8 mouse cellular contexts compared by ENCODE assay signal in the genomic region with DNA sequence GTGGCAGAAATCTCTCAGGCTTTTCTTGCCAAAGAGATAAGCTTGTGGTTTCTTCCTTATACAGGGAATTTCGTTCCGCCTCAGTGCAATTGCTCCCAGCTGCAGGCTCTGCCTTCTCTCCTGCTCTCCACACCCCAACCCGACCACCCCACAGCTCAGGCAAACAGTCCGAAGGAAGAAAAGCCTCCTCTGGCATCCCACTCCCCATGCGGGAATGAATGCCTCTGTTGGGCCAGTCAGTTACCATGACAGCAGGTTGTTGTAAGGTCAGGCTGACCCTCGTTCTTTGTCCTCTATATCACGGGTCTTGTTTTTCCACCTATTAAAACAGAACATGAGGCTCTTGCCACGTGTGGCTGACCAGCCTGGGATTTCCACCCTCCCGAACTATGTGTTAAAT. TPM values are rescaled to one million over a fixed set of nuclear protein-coding genes. Genes with fewer than 3 reads are reported as not detected.
A peak's percentile ranks its signal among the peaks of the same experiment; 100 is the strongest.
DNase-seq lines count a peak whose midpoint lies in the region; ATAC-seq and TF ChIP-seq lines count a peak whose summit lies in the region.
"Had no signal": no experiment of that assay in that cellular context is flagged by ENCODE, and none has a peak within 500 bp of the region (broad histone marks: within the 10 kb centered on the region; RNA-seq: fewer than 3 reads in every experiment).

No protein-coding gene starts in this region.

- no peak for TF ChIP-seq POLR2A in testis, adult 2 months (IDR thresholded peaks at IDR 0.05; ENCODE audit: control insufficient read depth, low read depth, low read length)

- H3K9me3 ChIP-seq in hindbrain, embryonic 14.5 days (ENCODE audit: control insufficient read depth, low read length) = no peaks in the 10 kb centered on the region
- H3K9me3 ChIP-seq in midbrain, embryonic 11.5 days (ENCODE audit: control insufficient read depth, low read length) = no peaks in the 10 kb centered on the region

- no peaks in the 10 kb centered on the region; the same call in 1 of the 2 replicates for H3K4me1 ChIP-seq in testis, adult 2 months (ENCODE audit: control insufficient read depth, insufficient read depth, low read length)
- 0 out of 2 replicates have a peak, but pooled peaks cover 3% of the 10 kb centered on the region for H3K4me1 ChIP-seq in hindbrain, embryonic 14.5 days (replicated peaks; ENCODE audit: control insufficient read depth, insufficient read depth, low read length)
- peaks cover 15% of the 10 kb centered on the region for H3K4me1 ChIP-seq in midbrain, embryonic 11.5 days (ENCODE audit: control insufficient read depth, insufficient read depth, low read length)

- no peak overlapping the region for H3K4me3 ChIP-seq in testis, adult 2 months (ENCODE audit: control insufficient read depth, low read depth, low read length)
- no peak overlapping the region for H3K4me3 ChIP-seq in hindbrain, embryonic 14.5 days (replicated peaks; ENCODE audit: low read length)
- H3K4me3 ChIP-seq in midbrain, embryonic 11.5 days (ENCODE audit: low read depth, low read length) = no peak overlapping the region

- no peaks in the 10 kb centered on the region for H3K27me3 ChIP-seq in testis, adult 2 months (ENCODE audit: control insufficient read depth, insufficient read depth, low read length)
- no peaks in the 10 kb centered on the region for H3K27me3 ChIP-seq in hindbrain, embryonic 14.5 days (ENCODE audit: control insufficient read depth, insufficient read depth, low read length)
- H3K27me3 ChIP-seq in midbrain, embryonic 11.5 days (ENCODE audit: control insufficient read depth, insufficient read depth, low read length) = no peaks in the 10 kb centered on the region

- no peak overlapping the region for H3K4me2 ChIP-seq in hindbrain, embryonic 14.5 days (replicated peaks)
- H3K4me2 ChIP-seq in midbrain, embryonic 11.5 days = no peak overlapping the region

- H3K36me3 ChIP-seq in testis, adult 2 months (ENCODE audit: control insufficient read depth, insufficient read depth, low read length) = no peaks in the 10 kb centered on the region
- H3K36me3 ChIP-seq in hindbrain, embryonic 14.5 days (replicated peaks; ENCODE audit: control insufficient read depth, insufficient read depth) = no peaks in the 10 kb centered on the region
- H3K36me3 ChIP-seq in midbrain, embryonic 11.5 days (ENCODE audit: control insufficient read depth, insufficient read depth, low read length) = no peaks in the 10 kb centered on the region

- no peak for DNase-seq in testis, postnatal 10 days (ENCODE audit: low spot score)
- no peak for DNase-seq in hindbrain, embryonic 14.5 days (ENCODE audit: low spot score)
- DNase-seq in midbrain, embryonic 11.5 days (ENCODE audit: low spot score, missing footprints) = peak; percentile 92
- DNase-seq in thymus, postnatal 36 days = no peak
- DNase-seq in cerebellum, adult 11-12 months = no peak
- DNase-seq in lung, postnatal 14 days = no peak

- TF ChIP-seq CTCF in testis, adult 2 months (IDR thresholded peaks at IDR 0.05; ENCODE audit: control insufficient read depth, insufficient read depth, insufficient replicate concordance, low read depth, low read length) = no peak

- 10% methylated on average over 9 of the region's 9 CpGs for WGBS in hindbrain, embryonic 14.5 days
- WGBS in midbrain, embryonic 11.5 days = 11% methylated on average over 9 of the region's 9 CpGs

- peak overlapping the region; percentile 76 for H3K27ac ChIP-seq in testis, adult 2 months (ENCODE audit: control insufficient read depth, insufficient read depth, low read depth, low read length)
- H3K27ac ChIP-seq in hindbrain, embryonic 14.5 days = no peak overlapping the region
- no peak overlapping the region for H3K27ac ChIP-seq in midbrain, embryonic 11.5 days (ENCODE audit: low read depth, low read length)

- peak; percentile 43; the same call in 1 of the 2 replicates for ATAC-seq in hindbrain, embryonic 14.5 days (ENCODE audit: low FRiP score)
- ATAC-seq in midbrain, embryonic 11.5 days (ENCODE audit: low FRiP score) = peak; percentile 90

- no peak overlapping the region for H3K9ac ChIP-seq in hindbrain, embryonic 14.5 days
- no peak overlapping the region for H3K9ac ChIP-seq in midbrain, embryonic 11.5 days (ENCODE audit: low read length)

RNA-seq across cellular contexts. Expression of a gene that starts 30.5 kb away (rescaled TPM):
- not detected in 2 replicates for polyA plus RNA-seq in testis, adult 2 months (2012; rRNA removed)
- polyA plus RNA-seq in hindbrain, embryonic 14.5 days (2014; fragmentation: Nextera tagmentation; extraction: Ambion mirVana) = not detected in 2 replicates
- 0.10 and 0.12 TPM in 2 replicates for polyA plus RNA-seq in midbrain, embryonic 11.5 days (2014; fragmentation: Nextera tagmentation; extraction: Ambion mirVana)
- polyA plus RNA-seq: cortical plate, adult 2 months had no signal
